Mouse (Mus musculus) stomach, embryonic 15.5 days (tissue): ENCODE measurements around the gene Prkcsh. TPM values are rescaled to one million over a fixed set of nuclear protein-coding genes. Genes with fewer than 3 reads are reported as not detected.

ENCODE experiments used
- ATAC-seq: fragments of 200-750 bp; cut with Nextera tagmentation; 2 replicates; pipeline ENCODE4 v1.8.0; 2017; ENCODE audit warnings: low read depth, moderate number of reproducible peaks, moderate TSS enrichment; ENCODE audit not compliant: insufficient read depth, low FRiP score
- H3K27ac ChIP-seq: fragments of 300-500 bp; sonication (generic); 2 replicates; pipeline ENCODE4 v1.5.1; 2015; ENCODE audit warnings: mild to moderate bottlenecking, inconsistent platforms
- H3K27me3 ChIP-seq: fragments of 300-500 bp; sonication (generic); replicated peaks from 2 replicates; pipeline ENCODE4 v1.6.1; 2015; ENCODE audit warnings: inconsistent platforms
- H3K36me3 ChIP-seq: fragments of 300-500 bp; sonication (generic); 2 replicates; pipeline ENCODE4 v1.6.1; 2015; ENCODE audit warnings: inconsistent platforms
- H3K4me1 ChIP-seq: fragments of 300-500 bp; sonication (generic); 2 replicates; pipeline ENCODE4 v1.6.1; 2015; ENCODE audit warnings: inconsistent platforms
- H3K4me2 ChIP-seq: fragments of 300-500 bp; sonication (generic); 2 replicates; pipeline ENCODE4 v1.6.1; 2015; ENCODE audit warnings: mild to moderate bottlenecking, inconsistent platforms
- H3K4me3 ChIP-seq: fragments of 300-500 bp; sonication (generic); replicated peaks from 2 replicates; pipeline ENCODE4 v1.5.1; 2015; ENCODE audit warnings: inconsistent platforms
- H3K9ac ChIP-seq: fragments of 300-500 bp; sonication (generic); 2 replicates; pipeline ENCODE4 v1.6.1; 2015; ENCODE audit warnings: inconsistent platforms
- H3K9me3 ChIP-seq: fragments of 300-500 bp; sonication (generic); 2 replicates; pipeline ENCODE4 v1.6.1; 2016; ENCODE audit warnings: inconsistent platforms
- WGBS: fragments of 180-500 bp; shearing (Covaris S2); methylation state at CpG from one replicate; pipeline ENCODE4 v1.1.7; 2015; 5-methylcytosine and 5-hydroxymethylcytosine counted together
- polyA plus RNA-seq: library from polyadenylated mRNA; unstranded; fragments of >200 nt; fragmentation: Nextera tagmentation; extraction: Ambion mirVana; gene quantifications from 2 replicates; pipeline ENCODE4 v1.2.1, GENCODE M21; 2015

The Prkcsh gene
- polyA plus RNA-seq, 1 experiment from 2014 or later, result 105 TPM

GRCm38 (mm10) chr9:22028467-22028866, 25.9 kb downstream of the Prkcsh start:
- Histone ChIP-seq H3K4me3 (no peak overlapping the region), H3K9me3 (no peaks in the 10 kb centered on the region), H3K27me3 (no peaks in the 10 kb centered on the region), H3K27ac (no peak overlapping the region), H3K4me2 (no peak overlapping the region), H3K9ac (no peak overlapping the region), H3K36me3 (no peaks in the 10 kb centered on the region), H3K4me1 (no peaks in the 10 kb centered on the region)
- ATAC-seq, result no peak
- WGBS, result 46% methylated on average over 7 of the region's 7 CpGs

GRCm38 (mm10) chr9:22030386-22030785, 27.8 kb downstream of the Prkcsh start:
- WGBS, result 91% methylated on average over 9 of the region's 9 CpGs
- Histone ChIP-seq H3K9me3 (no peaks in the 10 kb centered on the region), H3K27me3 (no peaks in the 10 kb centered on the region), H3K4me1 (no peaks in the 10 kb centered on the region), H3K4me2 (no peak overlapping the region), H3K4me3 (no peak overlapping the region), H3K36me3 (no peaks in the 10 kb centered on the region), H3K9ac (no peak overlapping the region), H3K27ac (no peak overlapping the region)
- ATAC-seq, result no peak

- ATAC-seq, result no peak
- Histone ChIP-seq H3K36me3 (no peaks in the 10 kb centered on the region), H3K4me3 (no peak overlapping the region), H3K27ac (no peak overlapping the region), H3K4me2 (no peak overlapping the region), H3K4me1 (no peaks in the 10 kb centered on the region), H3K27me3 (no peaks in the 10 kb centered on the region), H3K9me3 (no peaks in the 10 kb centered on the region), H3K9ac (no peak overlapping the region)
- 51% methylated on average over 6 of the region's 6 CpGs for WGBS
Measured at GRCm38 (mm10) chr9:22035300-22036044, 32.9 kb downstream of the Prkcsh start.

GRCm38 (mm10) chr9:22037826-22038225, 35.2 kb downstream of the Prkcsh start:
- H3K27me3 ChIP-seq, result no peaks in the 10 kb centered on the region
- H3K9me3 ChIP-seq, result no peaks in the 10 kb centered on the region
- H3K9ac ChIP-seq, result no peak overlapping the region
- H3K4me1 ChIP-seq, result no peaks in the 10 kb centered on the region
- no peaks in the 10 kb centered on the region for H3K36me3 ChIP-seq
- H3K4me2 ChIP-seq, result no peak overlapping the region
- H3K4me3 ChIP-seq, result no peak overlapping the region
- no peak for ATAC-seq
- WGBS, result 68% methylated on average over 10 of the region's 10 CpGs
- no peak overlapping the region for H3K27ac ChIP-seq

DNA sequence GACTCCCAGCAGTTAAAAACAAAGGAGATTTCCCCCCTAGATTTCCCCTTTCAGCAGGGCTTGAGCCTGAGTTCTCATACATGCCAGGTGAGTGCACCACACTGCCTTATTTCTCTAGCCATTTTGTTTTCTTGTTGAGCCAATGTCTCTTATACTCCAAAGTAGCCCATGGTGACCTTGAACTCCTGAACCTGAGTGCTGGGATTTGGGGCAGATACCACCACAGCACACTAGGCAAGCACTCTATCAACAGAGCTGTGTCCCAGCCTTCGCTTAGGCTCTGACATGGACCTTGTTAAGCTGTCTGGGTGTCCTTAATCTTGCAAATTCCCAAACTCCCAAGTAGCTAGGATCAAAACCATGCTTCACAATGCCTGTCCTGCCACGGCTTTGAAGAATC, 39.2 kb downstream of the Prkcsh start:
- no peak for ATAC-seq
- 67% methylated on average over 2 of the region's 2 CpGs for WGBS

DNA sequence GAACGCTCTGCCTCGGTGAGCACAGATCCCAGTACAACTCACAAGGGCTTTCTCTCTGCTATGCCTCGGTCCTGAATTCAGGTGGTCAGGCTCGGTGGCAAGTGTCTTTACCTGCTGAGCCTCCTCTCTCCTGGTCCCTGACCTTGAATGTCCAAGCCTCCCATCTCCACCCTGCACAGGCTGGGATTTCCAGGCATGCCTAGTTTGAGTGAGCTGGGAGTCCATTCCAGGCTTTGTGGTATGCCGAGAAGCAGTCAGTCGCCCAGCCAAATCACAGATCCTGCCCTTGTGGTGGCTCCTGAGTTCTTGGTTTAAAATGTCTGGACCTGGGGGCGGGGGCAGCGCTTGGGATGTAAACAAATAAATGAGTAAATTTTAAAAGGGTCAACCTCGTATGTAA, 44.7 kb downstream of the Prkcsh start:
- Histone ChIP-seq H3K4me3 (no peak overlapping the region), H3K27me3 (peaks cover 32% of the 10 kb centered on the region), H3K4me1 (peaks cover 19% of the 10 kb centered on the region), H3K36me3 (no peaks in the 10 kb centered on the region), H3K4me2 (no peak overlapping the region), H3K9me3 (no peaks in the 10 kb centered on the region), H3K9ac (no peak overlapping the region), H3K27ac (no peak overlapping the region)
- WGBS, result 46% methylated on average over 9 of the region's 9 CpGs
- ATAC-seq, result no peak

More for the DNA sequence above, 39.2 kb downstream of the Prkcsh start:
- Histone ChIP-seq H3K4me1 (no peaks in the 10 kb centered on the region), H3K9ac (no peak overlapping the region), H3K4me3 (no peak overlapping the region), H3K4me2 (no peak overlapping the region), H3K27ac (no peak overlapping the region), H3K36me3 (no peaks in the 10 kb centered on the region), H3K27me3 (no peaks in the 10 kb centered on the region), H3K9me3 (no peaks in the 10 kb centered on the region)

DNA sequence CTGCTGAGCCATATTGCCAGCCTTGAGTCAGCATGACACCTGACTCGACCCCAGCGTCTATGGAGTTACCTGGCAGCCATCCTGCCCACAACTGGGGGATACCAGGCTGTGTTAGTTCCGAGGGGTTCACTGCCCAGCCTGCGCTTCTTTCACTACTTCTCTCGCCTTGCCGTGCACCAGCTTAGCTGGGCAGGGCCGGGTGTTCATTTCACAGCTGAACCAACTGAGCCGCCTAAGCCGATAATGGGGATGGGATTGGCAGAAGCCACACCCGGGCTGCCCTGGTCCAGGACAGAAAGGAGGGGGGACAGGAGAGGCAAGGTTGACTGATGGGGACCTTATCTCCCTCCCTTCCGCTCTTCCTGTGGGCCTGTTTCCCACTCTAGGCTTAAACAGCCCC, 46.7 kb downstream of the Prkcsh start:
- 52% methylated on average over 11 of the region's 11 CpGs for WGBS
- Histone ChIP-seq H3K4me2 (no peak overlapping the region), H3K9me3 (no peaks in the 10 kb centered on the region), H3K4me1 (peaks cover 19% of the 10 kb centered on the region), H3K9ac (no peak overlapping the region), H3K27me3 (peaks cover 45% of the 10 kb centered on the region), H3K27ac (no peak overlapping the region), H3K36me3 (no peaks in the 10 kb centered on the region), H3K4me3 (no peak overlapping the region)
- ATAC-seq, result no peak

DNA sequence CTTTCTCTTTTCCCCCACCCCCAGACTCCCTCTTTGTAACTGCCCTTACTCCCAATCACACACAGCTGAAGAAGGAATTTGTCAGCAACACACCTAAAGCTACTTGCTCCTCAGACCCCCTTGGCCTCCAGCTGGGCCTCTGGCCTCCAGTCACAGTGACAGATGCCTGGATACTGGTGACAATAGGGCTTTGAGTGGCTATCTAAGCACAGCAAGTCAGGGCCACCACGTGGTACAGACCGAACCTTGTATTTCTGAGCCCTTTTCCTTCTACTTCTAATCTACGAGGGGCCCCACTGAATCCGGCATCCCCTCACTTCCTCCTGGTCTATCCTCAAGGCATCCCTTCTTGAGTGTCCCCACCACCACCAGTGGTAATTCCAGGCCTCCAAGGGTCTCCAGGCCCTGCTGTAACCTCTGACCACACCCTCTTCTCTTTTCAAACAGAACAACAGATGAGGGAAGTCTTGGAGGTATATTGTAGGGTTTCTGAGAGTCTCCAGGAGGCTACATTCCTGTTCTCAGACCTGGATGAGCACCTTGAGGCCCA, 47.2 kb downstream of the Prkcsh start:
- no peaks in the 10 kb centered on the region for H3K36me3 ChIP-seq
- H3K4me2 ChIP-seq, result peak overlapping the region; percentile 78; the same call in 1 of the 2 replicates
- H3K4me1 ChIP-seq, result peaks cover 23% of the 10 kb centered on the region
- H3K4me3 ChIP-seq, result peak overlapping the region; percentile 37; the same call in 1 of the 2 replicates
- peaks cover 50% of the 10 kb centered on the region for H3K27me3 ChIP-seq
- ATAC-seq, result no peak
- 48% methylated on average over 4 of the region's 4 CpGs for WGBS
- H3K9me3 ChIP-seq, result no peaks in the 10 kb centered on the region
- H3K9ac ChIP-seq, result no peak overlapping the region
- H3K27ac ChIP-seq, result no peak overlapping the region

GRCm38 (mm10) chr9:22050351-22050889, 47.8 kb downstream of the Prkcsh start:
- peaks cover 23% of the 10 kb centered on the region for H3K4me1 ChIP-seq
- H3K4me2 ChIP-seq, result peak overlapping the region; percentile 78
- no peak overlapping the region for H3K9ac ChIP-seq
- WGBS, result 2% methylated on average over 43 of the region's 43 CpGs
- H3K36me3 ChIP-seq, result no peaks in the 10 kb centered on the region
- H3K27me3 ChIP-seq, result peaks cover 50% of the 10 kb centered on the region
- no peak overlapping the region for H3K27ac ChIP-seq
- peak; percentile 55; the same call in 1 of the 2 replicates for ATAC-seq
- no peaks in the 10 kb centered on the region for H3K9me3 ChIP-seq
- H3K4me3 ChIP-seq, result peak overlapping the region; percentile 37

GRCm38 (mm10) chr9:22051161-22051957, 48.8 kb downstream of the Prkcsh start:
- H3K27me3 ChIP-seq, result peaks cover 50% of the 10 kb centered on the region
- no peak overlapping the region for H3K9ac ChIP-seq
- H3K27ac ChIP-seq, result no peak overlapping the region
- H3K9me3 ChIP-seq, result no peaks in the 10 kb centered on the region
- 2% methylated on average over 49 of the region's 67 CpGs for WGBS
- no peaks in the 10 kb centered on the region for H3K36me3 ChIP-seq
- H3K4me1 ChIP-seq, result peaks cover 23% of the 10 kb centered on the region
- peak overlapping the region; percentile 78 for H3K4me2 ChIP-seq
- ATAC-seq, result no peak
- peak overlapping the region; percentile 37 for H3K4me3 ChIP-seq

DNA sequence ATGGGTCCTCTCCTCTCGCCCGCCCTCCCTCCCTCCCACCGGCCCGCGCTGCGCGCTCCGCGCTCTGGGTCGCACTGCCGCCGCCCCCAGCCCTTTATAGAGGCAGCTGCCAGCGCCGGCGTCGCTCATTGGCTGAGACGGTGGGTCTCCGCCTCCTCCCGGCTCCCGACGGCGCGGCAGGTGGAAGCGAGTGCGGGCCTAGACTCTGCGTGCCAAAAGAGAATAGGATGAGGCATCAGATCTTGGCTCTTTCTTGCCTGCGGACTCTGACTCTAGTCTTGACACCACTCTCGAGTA, 49.3 kb downstream of the Prkcsh start, which contains the start of gene Elavl3:
Gene Elavl3, minus strand, starts transcription at position 66 of the 297 bp plus-strand sequence.
- H3K27me3 ChIP-seq, result peaks cover 50% of the 10 kb centered on the region
- peaks cover 23% of the 10 kb centered on the region for H3K4me1 ChIP-seq
- ATAC-seq, result no peak; the same call in 1 of the 2 replicates
- no peak within 1 kb of the TSS for H3K27ac ChIP-seq
- H3K4me3 ChIP-seq, result peak within 1 kb of the TSS; percentile 37
- H3K9ac ChIP-seq, result no peak within 1 kb of the TSS
- no peaks in the 10 kb centered on the region for H3K9me3 ChIP-seq
- 2% methylated on average over 25 of the region's 28 CpGs for WGBS
- H3K36me3 ChIP-seq, result no peaks in the 10 kb centered on the region
- H3K4me2 ChIP-seq, result peak within 1 kb of the TSS; percentile 78

GRCm38 (mm10) chr9:22053657-22054056, 51.1 kb downstream of the Prkcsh start:
- Histone ChIP-seq H3K36me3 (peaks cover 8% of the 10 kb centered on the region; the same call in 1 of the 2 replicates), H3K4me2 (no peak overlapping the region), H3K4me3 (no peak overlapping the region), H3K27me3 (peaks cover 50% of the 10 kb centered on the region), H3K9me3 (no peaks in the 10 kb centered on the region), H3K27ac (no peak overlapping the region), H3K9ac (no peak overlapping the region), H3K4me1 (peaks cover 23% of the 10 kb centered on the region)
- no peak for ATAC-seq
- 24% methylated on average over 6 of the region's 7 CpGs for WGBS
